Mouse (Mus musculus) MEL (cell line): ENCODE results near the gene Lcorl. TPM values are rescaled to one million over a fixed set of nuclear protein-coding genes. Genes with fewer than 3 reads are reported as not detected.

Source experiments
- DNase-seq: peaks from one replicate; pipeline ENCODE4 v3.0.0; 2011; ENCODE audit warnings: low read depth, low spot score
- H3K27ac ChIP-seq: 2 replicates; pipeline ENCODE4 v1.5.1; 2012; ENCODE audit warnings: low read depth, mild to moderate bottlenecking, control low read depth, low read length, moderate library complexity; ENCODE audit not compliant: control insufficient read depth
- H3K27me3 ChIP-seq, 2 experiments: fragments of 150-350 bp in 1 of 2; sonication (generic) in 1 of 2; 2 replicates each; pipeline ENCODE4 v1.6.1; 2012; ENCODE audit warnings: low read length in 2 of 2, mild to moderate bottlenecking in 2 of 2, improper control_type of control experiment in 1 of 2, moderate library complexity in 1 of 2; ENCODE audit not compliant: insufficient read depth in 2 of 2, control insufficient read depth in 1 of 2
- H3K36me3 ChIP-seq, 2 experiments: 2 replicates each; pipeline ENCODE4 v1.6.1; 2012 to 2014; ENCODE audit warnings: low read length in 2 of 2, improper control_type of control experiment in 1 of 2, inconsistent platforms in 1 of 2, mild to moderate bottlenecking in 1 of 2; ENCODE audit not compliant: insufficient read depth in 2 of 2, control insufficient read depth in 1 of 2
- H3K4me1 ChIP-seq, 2 experiments: fragments of 150-350 bp in 1 of 2; sonication (generic) in 1 of 2; 2 replicates each; pipeline ENCODE4 v1.6.1; 2012; ENCODE audit warnings: low read length in 2 of 2, improper control_type of control experiment in 1 of 2, mild to moderate bottlenecking in 1 of 2; ENCODE audit not compliant: insufficient read depth in 2 of 2, control insufficient read depth in 1 of 2
- H3K4me3 ChIP-seq, 2 experiments: fragments of 150-350 bp in 1 of 2; sonication (generic) in 1 of 2; 2 replicates each; pipeline ENCODE4 v1.5.1; 2012; ENCODE audit warnings: low read depth in 2 of 2, low read length in 2 of 2, mild to moderate bottlenecking in 2 of 2, moderate library complexity in 2 of 2, control low read depth in 1 of 2, improper control_type of control experiment in 1 of 2; ENCODE audit not compliant: control insufficient read depth in 1 of 2, insufficient read depth in 1 of 2
- H3K79me2 ChIP-seq: 2 replicates; pipeline ENCODE4 v1.6.1; 2012; ENCODE audit warnings: mild to moderate bottlenecking, low read length, moderate library complexity; ENCODE audit not compliant: control insufficient read depth, poor library complexity, insufficient read depth
- H3K9ac ChIP-seq: 2 replicates; pipeline ENCODE4 v1.6.1; 2012; ENCODE audit warnings: low read depth, mild to moderate bottlenecking, control low read depth, low read length, moderate library complexity; ENCODE audit not compliant: control insufficient read depth, poor library complexity, severe bottlenecking
- H3K9me3 ChIP-seq: fragments of 150-350 bp; sonication (generic); replicated peaks from 2 replicates; pipeline ENCODE4 v1.6.1; 2012; ENCODE audit warnings: mild to moderate bottlenecking, low read length, improper control_type of control experiment, moderate library complexity; ENCODE audit not compliant: insufficient read depth
- BHLHE40 ChIP-seq: IDR thresholded peaks from 2 replicates; pipeline ENCODE4 v1.6.1; 2012; ENCODE audit warnings: low read depth, mild to moderate bottlenecking, inconsistent platforms, low read length, improper control_type of control experiment, borderline replicate concordance
- ELF1 ChIP-seq: IDR thresholded peaks from 2 replicates; pipeline ENCODE4 v1.6.1; 2014; ENCODE audit warnings: low read depth, mild to moderate bottlenecking, inconsistent platforms, low read length, improper control_type of control experiment, moderate library complexity
- EP300 ChIP-seq, 2 experiments: IDR thresholded peaks; 2 replicates each; pipeline ENCODE4 v1.6.1; 2011; ENCODE audit warnings: improper control_type of control experiment in 2 of 2, low read length in 2 of 2, low read depth in 1 of 2, mild to moderate bottlenecking in 1 of 2
- ETS1 ChIP-seq: IDR thresholded peaks from 2 replicates; pipeline ENCODE4 v1.6.1; 2012; ENCODE audit warnings: low read depth, mild to moderate bottlenecking, inconsistent platforms, low read length, improper control_type of control experiment, moderate library complexity
- GABPA ChIP-seq: IDR thresholded peaks from 2 replicates; pipeline ENCODE4 v1.6.1; 2012; ENCODE audit warnings: low read depth, mild to moderate bottlenecking, inconsistent platforms, low read length, improper control_type of control experiment, moderate library complexity
- HCFC1 ChIP-seq: IDR thresholded peaks from 2 replicates; pipeline ENCODE4 v1.6.1; 2012; ENCODE audit warnings: low read depth, mild to moderate bottlenecking, inconsistent platforms, low read length, improper control_type of control experiment, moderate library complexity
- JUND ChIP-seq: IDR thresholded peaks from 2 replicates; pipeline ENCODE4 v1.6.1; 2011; ENCODE audit warnings: low read depth, mild to moderate bottlenecking, improper control_type of control experiment, low read length
- KAT2A ChIP-seq: conservative IDR thresholded peaks from 2 replicates; pipeline ENCODE4 v1.6.1; 2012; ENCODE audit warnings: low read depth, low read length, improper control_type of control experiment, inconsistent platforms
- MAFK ChIP-seq: IDR thresholded peaks from 2 replicates; pipeline ENCODE4 v1.6.1; 2011; ENCODE audit warnings: low read depth, mild to moderate bottlenecking, low read length, improper control_type of control experiment, borderline replicate concordance
- MAX ChIP-seq: IDR thresholded peaks from 2 replicates; pipeline ENCODE4 v1.6.1; 2011; ENCODE audit warnings: low read length, improper control_type of control experiment
- MAZ ChIP-seq: IDR thresholded peaks from 2 replicates; pipeline ENCODE4 v1.6.1; 2012; ENCODE audit warnings: low read depth, mild to moderate bottlenecking, inconsistent platforms, low read length, improper control_type of control experiment
- MEF2A ChIP-seq: IDR thresholded peaks from 2 replicates; pipeline ENCODE4 v1.6.1; 2014; ENCODE audit warnings: low read depth, mild to moderate bottlenecking, inconsistent platforms, low read length, improper control_type of control experiment; ENCODE audit not compliant: poor library complexity, insufficient replicate concordance, severe bottlenecking; ENCODE audit errors: extremely low read depth
- MYB ChIP-seq: IDR thresholded peaks from 2 replicates; pipeline ENCODE4 v1.6.1; 2011; ENCODE audit warnings: mild to moderate bottlenecking, low read depth, low read length, improper control_type of control experiment
- NELFE ChIP-seq: IDR thresholded peaks from 2 replicates; pipeline ENCODE4 v1.6.1; 2011; ENCODE audit warnings: low read depth, low read length, improper control_type of control experiment
- SIN3A ChIP-seq: IDR thresholded peaks from 2 replicates; pipeline ENCODE4 v1.6.1; 2012; ENCODE audit warnings: low read length, improper control_type of control experiment, inconsistent platforms
- SMC3 ChIP-seq: IDR thresholded peaks from 2 replicates; pipeline ENCODE4 v1.6.1; 2011; ENCODE audit warnings: low read depth, low read length, improper control_type of control experiment
- TAL1 ChIP-seq: IDR thresholded peaks from 2 replicates; pipeline ENCODE4 v1.6.1; 2012; ENCODE audit warnings: mild to moderate bottlenecking, inconsistent platforms, low read length, moderate library complexity, mixed read lengths
- TCF12 ChIP-seq: IDR thresholded peaks from 2 replicates; pipeline ENCODE4 v1.6.1; 2014; ENCODE audit warnings: low read depth, mild to moderate bottlenecking, inconsistent platforms, low read length, improper control_type of control experiment, moderate library complexity
- USF1 ChIP-seq: IDR thresholded peaks from 2 replicates; pipeline ENCODE4 v1.6.1; 2014; ENCODE audit warnings: low read depth, mild to moderate bottlenecking, inconsistent platforms, low read length, improper control_type of control experiment, moderate library complexity
- USF2 ChIP-seq, 2 experiments: IDR thresholded peaks; 2 replicates each; pipeline ENCODE4 v1.6.1; 2011 to 2012; ENCODE audit warnings: improper control_type of control experiment in 2 of 2, low read length in 2 of 2, borderline replicate concordance in 1 of 2, inconsistent platforms in 1 of 2, low read depth in 1 of 2, mild to moderate bottlenecking in 1 of 2; ENCODE audit not compliant: insufficient read depth in 1 of 2
- ZNF384 ChIP-seq: IDR thresholded peaks from 2 replicates; pipeline ENCODE4 v1.6.1; 2012; ENCODE audit warnings: low read depth, mild to moderate bottlenecking, inconsistent platforms, low read length, improper control_type of control experiment
- polyA plus RNA-seq, 2 experiments: library from polyadenylated mRNA; stranded (reverse) in 1 of 2; unstranded in 1 of 2; fragments of >175 nt in 1 of 2; fragments of >200 nt in 1 of 2; gene quantifications; 2 replicates each; pipeline versions ENCODE4 v1.2.1 to v1.2.4; 2012; ENCODE audit warnings: low replicate concordance in 2 of 2, low read depth in 1 of 2; ENCODE audit not compliant: insufficient read length in 2 of 2, insufficient read depth in 1 of 2, missing spikeins in 1 of 2
- total RNA-seq: library from RNA; depleted of rRNA; stranded (reverse); fragments of 300-350 nt; gene quantifications from 2 replicates; pipeline ENCODE4 v1.2.3, GENCODE M21; 2012

The Lcorl gene
- total and polyA plus RNA-seq, 3 experiments: 10.1 to 10.6 TPM; not detected in 1

- H3K9me3 ChIP-seq: no peaks in the 10 kb centered on the region
- peaks cover 0 to 2% of the 10 kb centered on the region in 2 experiments; a peak in 1 of 4 replicates for H3K4me1 ChIP-seq
- H3K79me2 ChIP-seq: peaks cover 18% of the 10 kb centered on the region
- no peaks in the 10 kb centered on the region for H3K27me3 ChIP-seq
- peak overlapping the region; percentile 99 for H3K27ac ChIP-seq
- TF ChIP-seq MAZ: no peak
- TF ChIP-seq GABPA: no peak
- no peak for TF ChIP-seq MAFK
- TF ChIP-seq SMC3: no peak
- peak overlapping the region; percentile 97 to 99 for H3K4me3 ChIP-seq
- DNase-seq: no peak
- peak overlapping the region; percentile 100 for H3K9ac ChIP-seq
- H3K36me3 ChIP-seq: peaks cover 0 to 6% of the 10 kb centered on the region in 2 experiments; a peak in 2 of 4 replicates
Measured at GRCm38 (mm10) chr5:45856876-45857253, 550 bp downstream of the Lcorl start.

- peak overlapping the region; percentile 100 for H3K9ac ChIP-seq
- peaks cover 18% of the 10 kb centered on the region for H3K79me2 ChIP-seq
- peak overlapping the region; percentile 79 for H3K27ac ChIP-seq
- no peaks in the 10 kb centered on the region for H3K9me3 ChIP-seq
- H3K36me3 ChIP-seq: peaks cover 0 to 6% of the 10 kb centered on the region in 2 experiments; a peak in 2 of 4 replicates
- no peaks in the 10 kb centered on the region for H3K27me3 ChIP-seq
- peak; percentile 87 for DNase-seq
- peak overlapping the region; percentile 97 to 99 for H3K4me3 ChIP-seq
- peaks cover 0 to 2% of the 10 kb centered on the region in 2 experiments; a peak in 1 of 4 replicates for H3K4me1 ChIP-seq
- TF ChIP-seq BHLHE40: no peak
- TF ChIP-seq HCFC1: peak; percentile 74
- TF ChIP-seq MAZ: peak; percentile 71; the same call in 1 of the 2 replicates
- peak in 1 of 2 experiments; percentile 31; a peak in 1 of 4 replicates for TF ChIP-seq USF2 (IDR thresholded peaks at IDR 0.05; ENCODE audit: borderline replicate concordance in 1 of 2, insufficient read depth in 1 of 2, low read depth in 1 of 2, low read length in 2 of 2)
- no peak for TF ChIP-seq ZNF384
- peak; percentile 79 for TF ChIP-seq SIN3A
- peak; percentile 87 for TF ChIP-seq USF1
- TF ChIP-seq MYB: 0 out of 2 replicates have a peak, but pooled peaks have one; percentile 17
- no peak for TF ChIP-seq MAX
- TF ChIP-seq ETS1: 0 out of 2 replicates have a peak, but pooled peaks have one; percentile 37
- TF ChIP-seq EP300 (IDR thresholded peaks at IDR 0.05; ENCODE audit: low read depth in 1 of 2, low read length in 2 of 2): no peak
- no peak for TF ChIP-seq KAT2A
- TF ChIP-seq MEF2A: no peak
- no peak for TF ChIP-seq TAL1
- no peak for TF ChIP-seq GABPA
- no peak; the same call in 1 of the 2 replicates for TF ChIP-seq ELF1
- 0 out of 2 replicates have a peak, but pooled peaks have one; percentile 25 for TF ChIP-seq TCF12
- 0 out of 2 replicates have a peak, but pooled peaks have one; percentile 1 for TF ChIP-seq NELFE
- TF ChIP-seq JUND: no peak
Measured at GRCm38 (mm10) chr5:45856303-45856821, 1.1 kb downstream of the Lcorl start.
